Mouse (Mus musculus) right cerebral cortex, postnatal 36 days (tissue): ENCODE measurements around the gene Cmtm5.
"Not testable (repeated sequence)": the region's sequence is repeated elsewhere in the genome, so short reads cannot be mapped to it uniquely, and the experiment has no call there.

Source experiments
- DNase-seq, 2 experiments: peaks; one replicate each; pipeline ENCODE4 v3.0.0; 2022; ENCODE audit warnings: low spot score in 2 of 2, mixed read lengths in 1 of 2

Cmtm5 gene

GRCm38 (mm10) chr14:54959197-54959596, 23.1 kb downstream of the Cmtm5 start:
- DNase-seq, result no peak

- DNase-seq, result not testable (repeated sequence)
These were observed 24.0 kb downstream of the Cmtm5 start for GRCm38 (mm10) chr14:54959853-54960613.

GRCm38 (mm10) chr14:54960769-54961168, 24.7 kb downstream of the Cmtm5 start:
- no peak for DNase-seq

GRCm38 (mm10) chr14:54961487-54961886, 25.4 kb downstream of the Cmtm5 start:
- DNase-seq, result no peak

GRCm38 (mm10) chr14:54962714-54963113, 26.7 kb downstream of the Cmtm5 start:
- no peak for DNase-seq

GRCm38 (mm10) chr14:54963727-54964126, 27.7 kb downstream of the Cmtm5 start:
- DNase-seq, result no peak

- no peak for DNase-seq
These were observed 29.0 kb downstream of the Cmtm5 start for GRCm38 (mm10) chr14:54965044-54965443.

GRCm38 (mm10) chr14:54965631-54966030, 29.6 kb downstream of the Cmtm5 start:
- no peak for DNase-seq

GRCm38 (mm10) chr14:54966320-54966977, 30.4 kb downstream of the Cmtm5 start, which contains the start of gene Myh6:
TSS of gene Myh6 (minus strand) at chr14:54966927.
- DNase-seq, result no peak

GRCm38 (mm10) chr14:54967874-54968273, 31.8 kb downstream of the Cmtm5 start:
- DNase-seq, result no peak

GRCm38 (mm10) chr14:54968344-54968743, 32.3 kb downstream of the Cmtm5 start:
- no peak for DNase-seq

- DNase-seq, result not testable (repeated sequence)
These were observed 36.7 kb downstream of the Cmtm5 start for GRCm38 (mm10) chr14:54972786-54973185.

GRCm38 (mm10) chr14:54974068-54974791, 38.2 kb downstream of the Cmtm5 start:
- DNase-seq, result peak; percentile 22 to 25

GRCm38 (mm10) chr14:54976633-54977032, 40.6 kb downstream of the Cmtm5 start, which contains the start of gene Gm17428:
TSS of gene Gm17428 (plus strand) at chr14:54976933.
- no peak for DNase-seq

GRCm38 (mm10) chr14:54978664-54979063, 42.6 kb downstream of the Cmtm5 start:
- DNase-seq, result no peak

GRCm38 (mm10) chr14:54981934-54982333, 45.9 kb downstream of the Cmtm5 start:
- no peak for DNase-seq

GRCm38 (mm10) chr14:54988350-54988874, 52.4 kb downstream of the Cmtm5 start:
- DNase-seq, result not testable (repeated sequence)
